9 mouse cellular contexts compared by ENCODE assay signal in the genomic region with DNA sequence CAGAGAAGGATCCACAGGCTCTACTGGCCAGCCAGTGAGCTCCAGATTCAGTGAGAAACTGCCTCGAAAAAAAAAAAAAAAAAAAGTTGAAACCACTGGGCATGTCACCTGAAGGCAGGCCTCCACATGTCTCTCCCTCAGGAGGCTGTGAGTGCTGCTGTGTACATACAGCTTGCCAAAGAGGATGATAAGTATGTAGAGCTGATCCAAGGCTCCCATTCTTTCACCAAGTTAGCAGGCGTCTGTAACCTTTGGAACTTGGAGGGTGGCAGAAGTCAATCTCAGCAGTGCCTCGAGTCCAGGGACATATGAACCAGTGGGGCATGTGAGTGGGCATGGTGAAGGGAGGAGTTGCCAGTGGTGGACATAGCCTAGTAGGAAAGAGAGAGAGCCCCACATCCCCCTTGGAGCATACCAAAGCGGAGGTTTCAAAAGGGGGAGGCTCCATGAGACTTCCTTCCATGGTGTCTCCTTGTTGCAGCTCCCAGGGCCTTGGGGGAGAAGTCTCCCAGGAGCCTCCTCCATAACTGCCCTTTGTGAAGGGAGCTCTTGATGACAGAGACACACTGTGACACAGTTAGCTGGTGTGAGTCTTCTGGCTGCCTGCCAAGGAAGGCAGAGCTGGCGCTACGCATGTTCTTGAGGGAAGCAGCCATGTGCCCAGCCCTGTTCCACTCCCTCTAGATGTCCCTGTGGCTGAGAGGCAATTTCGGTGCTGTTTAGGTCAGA. TPM values are rescaled to one million over a fixed set of nuclear protein-coding genes. Genes with fewer than 3 reads are reported as not detected.
DNase-seq lines count a peak whose midpoint lies in the region; ATAC-seq and TF ChIP-seq lines count a peak whose summit lies in the region.
"Had no signal": no experiment of that assay in that cellular context is flagged by ENCODE, and none has a peak within 500 bp of the region (broad histone marks: within the 10 kb centered on the region; RNA-seq: fewer than 3 reads in every experiment).

No protein-coding gene starts in this region.

- TF ChIP-seq CTCF in testis, adult 2 months (IDR thresholded peaks at IDR 0.05; ENCODE audit: control insufficient read depth, insufficient read depth, insufficient replicate concordance, low read depth, low read length), result no peak

- no peaks in the 10 kb centered on the region for H3K9me3 ChIP-seq in hindbrain, embryonic 16.5 days (ENCODE audit: control insufficient read depth, low read length)
- H3K9me3 ChIP-seq in hindbrain, embryonic 12.5 days (replicated peaks), result no peaks in the 10 kb centered on the region
- no peaks in the 10 kb centered on the region for H3K9me3 ChIP-seq in limb, embryonic 10.5 days (replicated peaks)
- H3K9me3 ChIP-seq: liver, embryonic 13.5 days had no signal

- no peaks in the 10 kb centered on the region; the same call in 1 of the 2 replicates for H3K4me1 ChIP-seq in hindbrain, embryonic 16.5 days (ENCODE audit: control insufficient read depth, insufficient read depth, low read depth, low read length)
- H3K4me1 ChIP-seq in hindbrain, embryonic 12.5 days, result 0 out of 2 replicates have a peak, but pooled peaks cover 3% of the 10 kb centered on the region
- H3K4me1 ChIP-seq in limb, embryonic 10.5 days, result no peaks in the 10 kb centered on the region
- peaks cover 5% of the 10 kb centered on the region for H3K4me1 ChIP-seq in testis, adult 2 months (ENCODE audit: control insufficient read depth, insufficient read depth, low read length)
- H3K4me1 ChIP-seq: liver, embryonic 13.5 days had no signal

- no peak for TF ChIP-seq POLR2A in testis, adult 2 months (IDR thresholded peaks at IDR 0.05; ENCODE audit: control insufficient read depth, low read depth, low read length)

- 64% methylated on average over 7 of the region's 7 CpGs for WGBS in hindbrain, embryonic 16.5 days
- WGBS in hindbrain, embryonic 12.5 days, result 73% methylated on average over 7 of the region's 7 CpGs
- WGBS in limb, embryonic 10.5 days, result 78% methylated on average over 7 of the region's 7 CpGs

- no peak overlapping the region for H3K4me2 ChIP-seq in hindbrain, embryonic 16.5 days (ENCODE audit: low read length)
- no peak overlapping the region for H3K4me2 ChIP-seq in hindbrain, embryonic 12.5 days (replicated peaks)
- H3K4me2 ChIP-seq: liver, embryonic 13.5 days had no signal

- no peaks in the 10 kb centered on the region for H3K36me3 ChIP-seq in hindbrain, embryonic 16.5 days (ENCODE audit: control insufficient read depth, insufficient read depth, low read length)
- H3K36me3 ChIP-seq in hindbrain, embryonic 12.5 days, result no peaks in the 10 kb centered on the region
- H3K36me3 ChIP-seq in limb, embryonic 10.5 days, result no peaks in the 10 kb centered on the region
- no peaks in the 10 kb centered on the region for H3K36me3 ChIP-seq in testis, adult 2 months (ENCODE audit: control insufficient read depth, insufficient read depth, low read length)
- H3K36me3 ChIP-seq: liver, embryonic 13.5 days had no signal

- DNase-seq in adrenal gland, adult (ENCODE audit: inconsistent age in 2 of 2, low spot score in 1 of 2), result peak; percentile 85 to 90
- peak; percentile 18 to 32 for DNase-seq in frontal cortex, postnatal 10 days (ENCODE audit: low spot score in 2 of 2)
- no peak for DNase-seq in limb, embryonic 10.5 days (ENCODE audit: low spot score)
- no peak for DNase-seq in thymus, postnatal 25 days
- DNase-seq: liver, embryonic 13.5 days had no signal

- H3K9ac ChIP-seq in hindbrain, embryonic 16.5 days (ENCODE audit: low read depth, low read length), result no peak overlapping the region
- no peak overlapping the region for H3K9ac ChIP-seq in hindbrain, embryonic 12.5 days
- H3K9ac ChIP-seq: liver, embryonic 13.5 days had no signal

- H3K27me3 ChIP-seq in hindbrain, embryonic 16.5 days (replicated peaks; ENCODE audit: control insufficient read depth, insufficient read depth, low read length), result no peaks in the 10 kb centered on the region
- H3K27me3 ChIP-seq in hindbrain, embryonic 12.5 days, result no peaks in the 10 kb centered on the region
- no peaks in the 10 kb centered on the region for H3K27me3 ChIP-seq in limb, embryonic 10.5 days (ENCODE audit: low read depth, poor library complexity, severe bottlenecking)
- no peaks in the 10 kb centered on the region for H3K27me3 ChIP-seq in testis, adult 2 months (ENCODE audit: control insufficient read depth, insufficient read depth, low read length)
- H3K27me3 ChIP-seq: liver, embryonic 13.5 days had no signal

- 0 out of 2 replicates have a peak, but pooled peaks have one; percentile 6 for ATAC-seq in hindbrain, embryonic 16.5 days
- ATAC-seq in hindbrain, embryonic 12.5 days (ENCODE audit: low FRiP score), result no peak
- no peak for ATAC-seq in inflammation-experienced regulatory T-cells, adult 6 months

- H3K4me3 ChIP-seq in hindbrain, embryonic 16.5 days (ENCODE audit: low read length), result no peak overlapping the region
- H3K4me3 ChIP-seq in hindbrain, embryonic 12.5 days, result no peak overlapping the region
- H3K4me3 ChIP-seq in limb, embryonic 10.5 days, result no peak overlapping the region
- H3K4me3 ChIP-seq in testis, adult 2 months (ENCODE audit: control insufficient read depth, low read depth, low read length), result peak overlapping the region; percentile 7
- H3K4me3 ChIP-seq: liver, embryonic 13.5 days had no signal

- no peak overlapping the region for H3K27ac ChIP-seq in hindbrain, embryonic 16.5 days (ENCODE audit: low read depth, low read length)
- H3K27ac ChIP-seq in hindbrain, embryonic 12.5 days, result no peak overlapping the region
- H3K27ac ChIP-seq in limb, embryonic 10.5 days, result 0 out of 2 replicates have a peak overlapping the region, but pooled peaks have one; percentile 14
- peak overlapping the region; percentile 16; the same call in 1 of the 2 replicates for H3K27ac ChIP-seq in testis, adult 2 months (ENCODE audit: control insufficient read depth, insufficient read depth, low read depth, low read length)
- H3K27ac ChIP-seq: liver, embryonic 13.5 days had no signal

RNA-seq across cellular contexts. Expression of a gene that starts 6.6 kb away (rescaled TPM):
- polyA plus RNA-seq in hindbrain, embryonic 16.5 days (2015; fragmentation: Nextera tagmentation; extraction: Ambion mirVana), result not detected in 2 replicates
- polyA plus RNA-seq in hindbrain, embryonic 12.5 days (2016; fragmentation: Nextera tagmentation; extraction: Ambion mirVana), result not detected in 2 replicates
- not detected in 2 replicates for polyA plus RNA-seq in limb, embryonic 10.5 days (2016; fragmentation: Nextera tagmentation; extraction: Ambion mirVana)
- 0.38 and 0.49 TPM in 2 replicates for polyA plus RNA-seq in testis, adult 2 months (2012; rRNA removed)
- polyA plus RNA-seq in inflammation-experienced regulatory T-cells, adult 6 months (2017; shearing (Covaris generic)), result not detected
- polyA plus RNA-seq: liver, embryonic 13.5 days had no signal

RNA-seq across cellular contexts. Expression of a gene that starts 16.3 kb away (rescaled TPM):
- not detected in 2 replicates for polyA plus RNA-seq in hindbrain, embryonic 16.5 days (2015; fragmentation: Nextera tagmentation; extraction: Ambion mirVana)
- polyA plus RNA-seq in hindbrain, embryonic 12.5 days (2016; fragmentation: Nextera tagmentation; extraction: Ambion mirVana), result not detected in 2 replicates
- not detected in 2 replicates for polyA plus RNA-seq in limb, embryonic 10.5 days (2016; fragmentation: Nextera tagmentation; extraction: Ambion mirVana)
- polyA plus RNA-seq in testis, adult 2 months (2012; rRNA removed), result not detected in 2 replicates
- polyA plus RNA-seq in inflammation-experienced regulatory T-cells, adult 6 months (2017; shearing (Covaris generic)), result not detected

RNA-seq across cellular contexts. Expression of a gene that starts 38.6 kb away (rescaled TPM):
- not detected in 2 replicates for polyA plus RNA-seq in hindbrain, embryonic 16.5 days (2015; fragmentation: Nextera tagmentation; extraction: Ambion mirVana)
- polyA plus RNA-seq in hindbrain, embryonic 12.5 days (2016; fragmentation: Nextera tagmentation; extraction: Ambion mirVana), result not detected in 2 replicates
- polyA plus RNA-seq in limb, embryonic 10.5 days (2016; fragmentation: Nextera tagmentation; extraction: Ambion mirVana), result not detected in 2 replicates
- 0.23 and 0.26 TPM in 2 replicates for polyA plus RNA-seq in testis, adult 2 months (2012; rRNA removed)
- not detected for polyA plus RNA-seq in inflammation-experienced regulatory T-cells, adult 6 months (2017; shearing (Covaris generic))
- polyA plus RNA-seq: liver, embryonic 13.5 days had no signal

RNA-seq across cellular contexts. Expression of a gene that starts 55.2 kb away (rescaled TPM):
- not detected in 2 replicates for polyA plus RNA-seq in hindbrain, embryonic 16.5 days (2015; fragmentation: Nextera tagmentation; extraction: Ambion mirVana)
- polyA plus RNA-seq in hindbrain, embryonic 12.5 days (2016; fragmentation: Nextera tagmentation; extraction: Ambion mirVana), result not detected in 2 replicates
- not detected in 2 replicates for polyA plus RNA-seq in limb, embryonic 10.5 days (2016; fragmentation: Nextera tagmentation; extraction: Ambion mirVana)
- polyA plus RNA-seq in testis, adult 2 months (2012; rRNA removed), result not detected in 2 replicates
- polyA plus RNA-seq in inflammation-experienced regulatory T-cells, adult 6 months (2017; shearing (Covaris generic)), result not detected
- polyA plus RNA-seq: liver, embryonic 13.5 days had no signal

Comparison
In these comparisons a context has a peak if more than half of its experiments do, and no peak if none do; other contexts are left out.
1. H3K27ac ChIP-seq: peak in limb, embryonic 10.5 days (single experiment) and testis, adult 2 months (single experiment); none in hindbrain, embryonic 16.5 days (single experiment) and hindbrain, embryonic 12.5 days (single experiment).
2. DNase-seq: peak in adrenal gland, adult (2 of 2) and frontal cortex, postnatal 10 days (2 of 2); none in limb, embryonic 10.5 days (single experiment) and thymus, postnatal 25 days (single experiment).